Mouse (Mus musculus) bone marrow, adult 2 months (tissue): ENCODE data around the gene Exosc8.

Source experiments
- CTCF ChIP-seq: fragments of 200-500 bp; IDR thresholded peaks from 2 replicates; pipeline ENCODE4 v1.5.1; 2011; ENCODE audit warnings: low read length, control low read depth; ENCODE audit not compliant: control insufficient read depth, insufficient read depth
- POLR2A ChIP-seq: fragments of 200-500 bp; IDR thresholded peaks from 2 replicates; pipeline ENCODE4 v1.6.1; 2011; ENCODE audit warnings: low read depth, mild to moderate bottlenecking, control low read depth, low read length, borderline replicate concordance; ENCODE audit not compliant: control insufficient read depth

GRCm38 (mm10) chr3:54731626-54732150, 3.5 kb downstream of the Exosc8 start:
- no peak for TF ChIP-seq CTCF
- no peak for TF ChIP-seq POLR2A
